Mouse (Mus musculus) forebrain, embryonic 12.5 days (tissue): Measurements from ENCODE around the gene Rnf41. TPM values are rescaled to one million over a fixed set of nuclear protein-coding genes. Genes with fewer than 3 reads are reported as not detected.

ENCODE experiments used
- ATAC-seq: fragments of 200-750 bp; cut with Nextera tagmentation; 2 replicates; pipeline ENCODE4 v1.8.0; 2017; ENCODE audit warnings: moderate TSS enrichment; ENCODE audit not compliant: low FRiP score
- H3K27ac ChIP-seq: fragments of 300-500 bp; sonication (generic); 2 replicates; pipeline ENCODE4 v1.5.1; 2016; ENCODE audit warnings: mild to moderate bottlenecking
- H3K27me3 ChIP-seq: fragments of 300-500 bp; sonication (generic); 2 replicates; pipeline ENCODE4 v1.6.1; 2016; ENCODE audit warnings: mild to moderate bottlenecking
- H3K36me3 ChIP-seq: fragments of 300-500 bp; sonication (generic); replicated peaks from 2 replicates; pipeline ENCODE4 v1.6.1; 2016; ENCODE audit warnings: mild to moderate bottlenecking
- H3K4me1 ChIP-seq: fragments of 300-500 bp; sonication (generic); 2 replicates; pipeline ENCODE4 v1.6.1; 2016
- H3K4me2 ChIP-seq: fragments of 300-500 bp; sonication (generic); 2 replicates; pipeline ENCODE4 v1.6.1; 2016; ENCODE audit warnings: mild to moderate bottlenecking, moderate library complexity
- H3K4me3 ChIP-seq: fragments of 300-500 bp; sonication (generic); replicated peaks from 2 replicates; pipeline ENCODE4 v1.5.1; 2016; ENCODE audit warnings: mild to moderate bottlenecking
- H3K9ac ChIP-seq: fragments of 300-500 bp; sonication (generic); 2 replicates; pipeline ENCODE4 v1.6.1; 2016; ENCODE audit warnings: mild to moderate bottlenecking
- H3K9me3 ChIP-seq: fragments of 300-500 bp; sonication (generic); 2 replicates; pipeline ENCODE4 v1.6.1; 2016
- WGBS: fragments of 180-500 bp; shearing (Covaris S2); methylation state at CpG from one replicate; pipeline ENCODE4 v1.1.7; 2016; 5-methylcytosine and 5-hydroxymethylcytosine counted together
- polyA plus RNA-seq: library from polyadenylated mRNA; unstranded; fragments of >200 nt; fragmentation: Nextera tagmentation; extraction: Ambion mirVana; gene quantifications from 2 replicates; pipeline ENCODE4 v1.2.1, GENCODE M21; 2016

Gene Rnf41
- polyA plus RNA-seq, 1 experiment from 2014 or later: 62.0 TPM

DNA sequence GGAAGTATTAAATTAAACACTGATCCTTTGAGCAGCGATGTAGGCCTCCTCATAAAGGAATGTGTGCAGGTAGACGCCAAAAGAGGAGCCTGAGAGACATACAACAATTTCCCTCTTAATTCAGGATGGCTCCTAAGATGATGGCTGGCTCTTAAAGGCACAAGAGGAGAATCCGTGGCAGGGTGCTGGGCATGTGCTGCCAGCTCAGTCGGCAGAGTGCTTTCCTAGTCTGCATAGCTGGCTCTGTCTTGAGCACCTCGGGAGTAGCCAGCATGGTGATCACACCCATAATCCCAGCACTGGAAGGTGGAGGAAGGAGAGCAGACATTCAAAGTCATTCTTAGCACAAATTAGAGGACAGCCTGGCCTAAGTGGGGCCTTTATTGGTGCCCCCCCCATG, 24.4 kb downstream of the Rnf41 start:
- Histone ChIP-seq H3K27me3 (no peaks in the 10 kb centered on the region), H3K27ac (no peak overlapping the region), H3K36me3 (peaks cover 81% of the 10 kb centered on the region), H3K4me3 (no peak overlapping the region), H3K9me3 (no peaks in the 10 kb centered on the region), H3K9ac (no peak overlapping the region), H3K4me1 (no peaks in the 10 kb centered on the region), H3K4me2 (no peak overlapping the region)
- no peak for ATAC-seq
- 91% methylated on average over 5 of the region's 5 CpGs for WGBS

DNA sequence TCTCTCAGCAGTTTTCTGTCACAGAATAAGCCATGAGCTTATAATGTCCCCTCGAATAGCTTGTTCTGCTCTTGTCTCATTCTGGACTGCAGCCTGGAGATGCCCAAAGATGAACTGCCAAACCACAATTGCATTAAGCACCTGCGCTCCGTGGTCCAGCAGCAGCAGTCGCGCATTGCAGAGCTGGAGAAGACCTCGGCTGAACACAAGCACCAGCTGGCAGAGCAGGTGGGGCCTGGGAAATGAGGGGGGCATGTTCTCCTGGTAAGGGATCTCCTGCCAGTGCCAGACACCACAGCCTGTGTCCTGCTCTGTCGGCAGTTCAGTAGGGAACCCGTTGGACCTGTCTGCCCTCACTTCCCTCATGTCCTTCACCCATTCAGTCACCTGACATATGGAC, 24.9 kb downstream of the Rnf41 start:
- ATAC-seq: no peak
- Histone ChIP-seq H3K4me3 (no peak overlapping the region), H3K9ac (no peak overlapping the region), H3K9me3 (no peaks in the 10 kb centered on the region), H3K4me2 (no peak overlapping the region), H3K27ac (no peak overlapping the region), H3K36me3 (peaks cover 79% of the 10 kb centered on the region), H3K27me3 (no peaks in the 10 kb centered on the region), H3K4me1 (no peaks in the 10 kb centered on the region)
- 97% methylated on average over 8 of the region's 8 CpGs for WGBS

DNA sequence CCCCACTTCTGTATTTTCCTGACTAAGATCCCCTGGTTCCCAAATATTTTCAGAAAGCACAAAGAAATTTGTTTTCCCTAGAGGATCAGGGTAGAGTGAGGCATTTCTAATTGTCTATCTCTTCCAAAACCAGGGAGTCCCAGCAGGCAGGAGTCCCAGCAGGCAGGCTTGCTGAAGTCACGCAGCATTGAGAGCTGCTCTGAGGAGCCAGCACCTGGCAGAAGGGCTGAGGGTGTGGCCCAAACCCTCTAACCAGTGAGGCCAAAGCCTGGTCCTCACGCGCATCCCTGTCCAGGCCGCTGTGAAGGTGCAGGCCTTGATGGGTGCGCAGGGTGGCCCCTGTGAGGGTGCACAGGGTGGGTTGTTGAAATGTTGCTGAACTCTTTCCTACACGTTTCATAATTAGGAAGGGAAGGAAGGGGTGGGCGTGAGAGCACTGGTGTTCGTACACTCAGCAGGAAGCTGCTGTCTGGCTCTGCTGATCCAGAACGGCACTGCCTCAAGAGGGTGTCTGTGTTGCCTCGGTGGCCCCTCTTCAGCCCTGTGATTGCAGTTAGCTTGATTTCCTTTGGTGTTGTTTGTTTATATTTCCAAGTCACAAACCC, 27.3 kb downstream of the Rnf41 start:
- H3K4me1 ChIP-seq: no peaks in the 10 kb centered on the region
- no peak overlapping the region for H3K4me2 ChIP-seq
- H3K4me3 ChIP-seq: no peak overlapping the region
- H3K9me3 ChIP-seq: no peaks in the 10 kb centered on the region
- no peak overlapping the region for H3K27ac ChIP-seq
- H3K27me3 ChIP-seq: no peaks in the 10 kb centered on the region
- H3K9ac ChIP-seq: no peak overlapping the region
- 86% methylated on average over 10 of the region's 10 CpGs for WGBS
- peaks cover 82% of the 10 kb centered on the region for H3K36me3 ChIP-seq
- ATAC-seq: no peak

DNA sequence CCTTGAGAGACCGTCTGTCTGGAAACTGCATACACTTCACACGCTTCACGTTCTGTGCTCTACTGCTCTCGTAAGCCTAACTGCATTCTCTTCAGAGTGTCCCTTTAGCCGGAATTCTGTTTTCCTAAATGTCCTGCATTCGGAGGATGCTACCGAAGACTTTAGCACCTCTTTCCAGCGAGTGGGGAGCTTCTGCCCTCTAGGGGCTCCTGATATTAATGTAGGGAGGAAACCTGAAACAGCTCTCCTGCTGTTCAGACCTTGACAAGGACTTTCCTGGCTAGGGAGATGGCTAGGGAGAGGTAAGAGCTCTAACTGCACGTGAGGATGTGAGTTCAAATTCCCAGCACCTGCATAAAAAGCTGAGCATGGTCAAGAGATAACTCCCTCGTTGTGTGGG, 28.9 kb downstream of the Rnf41 start:
- H3K4me2 ChIP-seq: no peak overlapping the region
- no peaks in the 10 kb centered on the region for H3K27me3 ChIP-seq
- H3K9ac ChIP-seq: no peak overlapping the region
- H3K4me1 ChIP-seq: no peaks in the 10 kb centered on the region
- no peak for ATAC-seq
- no peaks in the 10 kb centered on the region for H3K9me3 ChIP-seq
- H3K4me3 ChIP-seq: no peak overlapping the region
- 68% methylated on average over 10 of the region's 10 CpGs for WGBS
- H3K36me3 ChIP-seq: peaks cover 68% of the 10 kb centered on the region
- H3K27ac ChIP-seq: no peak overlapping the region

DNA sequence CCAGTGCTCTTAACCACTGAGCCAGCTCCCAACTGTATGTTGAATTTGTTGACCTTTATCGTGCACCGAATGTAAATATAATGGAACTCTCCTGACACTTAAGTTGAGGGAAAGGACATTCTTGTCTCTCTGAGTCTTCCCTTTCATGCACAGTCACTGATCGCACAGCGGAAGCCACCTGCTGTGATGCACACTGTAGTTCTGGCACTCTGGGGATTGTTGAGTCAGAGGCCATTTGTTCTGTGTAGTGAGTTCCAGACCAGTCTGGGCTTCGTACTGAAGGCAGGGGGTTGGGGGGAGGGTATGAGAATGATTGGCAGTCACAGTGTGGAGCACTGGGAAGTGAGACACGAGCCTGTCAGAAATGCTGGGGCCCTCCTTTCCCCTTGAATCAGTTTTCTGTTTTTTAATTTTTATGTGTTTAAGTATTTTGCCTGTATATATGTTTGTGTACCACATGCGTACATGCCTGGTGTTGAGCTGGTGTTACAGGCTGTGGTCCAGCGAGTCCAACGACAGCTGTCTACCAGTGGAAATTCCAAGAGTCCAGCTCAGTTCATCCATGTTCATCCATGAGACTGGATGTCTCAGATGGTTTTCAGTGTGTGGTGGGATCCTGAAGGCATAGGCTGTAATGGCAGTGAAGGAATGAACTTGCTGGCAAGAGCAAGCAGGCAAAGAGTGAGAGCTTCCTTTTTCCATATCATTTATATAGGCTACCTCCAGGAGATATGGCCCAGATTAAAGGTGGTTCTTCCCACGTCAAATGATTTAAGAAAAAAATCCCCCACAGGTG, 30.1 kb downstream of the Rnf41 start:
- 88% methylated on average over 10 of the region's 10 CpGs for WGBS
- H3K36me3 ChIP-seq: peaks cover 57% of the 10 kb centered on the region

DNA sequence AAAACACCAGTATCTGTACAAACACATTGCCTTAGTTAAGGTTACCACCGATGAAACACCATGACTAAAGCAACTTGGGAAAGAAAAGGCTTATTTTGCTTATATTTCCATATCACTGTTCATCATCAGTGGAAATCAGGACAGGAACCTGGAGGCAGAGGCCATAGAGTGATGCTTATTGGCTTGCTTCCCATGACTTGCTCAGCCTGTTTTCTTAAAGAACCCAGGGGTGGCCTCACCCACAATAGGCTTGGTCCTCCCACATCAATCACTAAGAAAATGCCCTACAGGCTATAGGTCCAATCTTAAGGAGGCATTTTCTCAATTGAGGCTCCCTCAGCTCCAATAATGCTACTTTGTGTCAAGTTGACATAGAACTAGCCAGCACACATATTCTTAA, 31.3 kb downstream of the Rnf41 start:
- Histone ChIP-seq H3K4me3 (no peak overlapping the region), H3K36me3 (peaks cover 45% of the 10 kb centered on the region), H3K4me1 (no peaks in the 10 kb centered on the region), H3K27ac (no peak overlapping the region), H3K27me3 (no peaks in the 10 kb centered on the region), H3K4me2 (no peak overlapping the region), H3K9me3 (no peaks in the 10 kb centered on the region), H3K9ac (no peak overlapping the region)
- WGBS: 96% methylated on average over 1 of the region's 1 CpGs
- ATAC-seq: no peak

More for the DNA sequence above, 30.1 kb downstream of the Rnf41 start:
- Histone ChIP-seq H3K27ac (no peak overlapping the region), H3K4me2 (no peak overlapping the region), H3K9ac (no peak overlapping the region), H3K27me3 (no peaks in the 10 kb centered on the region), H3K4me3 (no peak overlapping the region), H3K9me3 (no peaks in the 10 kb centered on the region), H3K4me1 (no peaks in the 10 kb centered on the region)
- ATAC-seq: no peak

DNA sequence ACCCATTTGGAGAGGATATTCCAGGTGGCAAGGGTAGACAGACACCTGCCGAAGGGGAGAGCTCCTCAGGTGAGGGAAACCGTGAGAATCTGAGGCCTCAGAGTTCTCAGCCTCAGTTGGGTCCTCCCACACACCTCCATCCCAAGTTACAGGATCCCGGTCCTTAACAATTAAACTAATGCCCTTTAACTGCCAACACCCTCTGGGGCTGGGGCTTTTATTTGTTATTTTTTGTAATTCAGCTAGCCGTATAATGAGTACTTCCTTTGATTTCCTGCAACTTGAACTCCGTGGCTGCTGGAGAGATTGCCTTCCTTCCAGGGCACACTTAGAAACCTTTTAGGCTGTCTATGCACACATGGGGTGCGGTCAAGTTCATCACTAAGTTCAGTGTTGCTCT, 32.9 kb downstream of the Rnf41 start:
- Histone ChIP-seq H3K4me3 (no peak overlapping the region), H3K36me3 (peaks cover 30% of the 10 kb centered on the region), H3K9me3 (no peaks in the 10 kb centered on the region), H3K9ac (no peak overlapping the region), H3K4me2 (no peak overlapping the region), H3K4me1 (no peaks in the 10 kb centered on the region), H3K27ac (no peak overlapping the region), H3K27me3 (no peaks in the 10 kb centered on the region; the same call in 1 of the 2 replicates)
- 82% methylated on average over 6 of the region's 6 CpGs for WGBS
- no peak for ATAC-seq

DNA sequence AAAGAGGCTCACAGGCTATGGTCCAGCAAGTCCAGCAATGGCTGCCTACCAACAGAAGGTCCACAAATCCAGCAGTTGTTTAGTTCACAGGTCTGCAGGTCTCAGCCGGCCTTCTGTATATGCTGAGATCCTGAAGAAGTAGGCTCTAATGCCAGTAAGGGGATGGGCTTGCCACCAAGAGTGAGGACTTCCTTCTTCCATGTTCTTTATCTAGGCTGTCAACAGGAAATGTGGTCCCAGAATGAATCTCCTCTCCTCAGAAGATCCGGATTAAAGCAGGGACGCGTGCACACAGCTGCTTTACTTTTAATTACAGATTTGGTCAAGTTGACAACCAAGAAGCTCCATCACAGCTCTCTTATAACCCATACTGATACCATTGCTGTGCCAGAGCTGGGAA, 34.0 kb downstream of the Rnf41 start:
- ATAC-seq: no peak
- Histone ChIP-seq H3K9ac (no peak overlapping the region), H3K4me3 (no peak overlapping the region), H3K4me1 (no peaks in the 10 kb centered on the region), H3K27me3 (no peaks in the 10 kb centered on the region; the same call in 1 of the 2 replicates), H3K4me2 (no peak overlapping the region), H3K27ac (no peak overlapping the region), H3K36me3 (peaks cover 20% of the 10 kb centered on the region), H3K9me3 (no peaks in the 10 kb centered on the region)
- whole genome bisulfite sequencing: 91% methylated on average over 4 of the region's 4 CpGs

DNA sequence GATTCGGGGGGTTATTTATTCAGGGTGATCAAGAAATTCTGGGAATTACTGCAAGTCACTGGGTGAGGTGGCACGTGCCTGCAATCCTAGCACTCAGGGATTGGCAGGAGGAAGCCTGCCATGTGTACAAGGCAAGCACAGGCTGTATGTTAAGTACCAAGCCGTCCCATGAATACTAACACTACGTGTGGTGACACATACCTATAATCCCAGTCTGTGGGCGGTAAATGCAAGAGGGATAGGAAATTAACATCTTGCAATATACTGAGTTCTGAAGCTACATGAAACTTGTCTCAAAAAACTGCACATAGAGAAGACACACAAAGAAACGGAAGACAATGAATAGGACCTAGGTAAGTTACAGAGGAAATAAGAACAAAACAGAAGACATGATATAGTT, 39.6 kb downstream of the Rnf41 start:
- Histone ChIP-seq H3K4me3 (no peak overlapping the region), H3K27me3 (no peaks in the 10 kb centered on the region; the same call in 1 of the 2 replicates), H3K36me3 (no peaks in the 10 kb centered on the region), H3K4me1 (no peaks in the 10 kb centered on the region), H3K4me2 (no peak overlapping the region), H3K9ac (no peak overlapping the region), H3K27ac (no peak overlapping the region), H3K9me3 (no peaks in the 10 kb centered on the region)
- ATAC-seq: no peak
- 86% methylated on average over 6 of the region's 6 CpGs for WGBS

DNA sequence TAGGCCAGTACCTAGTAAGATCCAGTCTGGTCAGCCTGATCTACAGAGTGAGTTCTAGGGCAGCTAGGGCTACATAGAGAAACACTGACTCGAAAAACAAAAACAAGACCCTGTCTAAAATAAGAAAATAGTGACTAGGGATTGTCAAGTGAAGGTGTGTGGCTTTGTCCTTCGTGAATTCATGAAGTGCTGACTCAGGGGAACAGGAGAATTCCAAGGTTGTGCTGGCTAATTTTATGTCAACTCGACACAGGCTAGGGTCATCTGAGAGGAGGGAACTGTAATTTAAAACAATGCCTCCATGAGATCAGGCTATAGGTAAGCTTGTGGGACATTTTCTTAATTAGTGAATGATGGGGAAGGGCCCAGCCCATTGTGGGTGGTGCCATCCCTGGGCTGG, 43.0 kb downstream of the Rnf41 start:
- H3K27ac ChIP-seq: no peak overlapping the region
- H3K36me3 ChIP-seq: no peaks in the 10 kb centered on the region
- H3K4me1 ChIP-seq: no peaks in the 10 kb centered on the region
- no peak overlapping the region for H3K4me3 ChIP-seq
- no peak overlapping the region for H3K9ac ChIP-seq
- 72% methylated on average over 3 of the region's 3 CpGs for WGBS
- ATAC-seq: no peak
- no peaks in the 10 kb centered on the region; the same call in 1 of the 2 replicates for H3K27me3 ChIP-seq
- no peaks in the 10 kb centered on the region for H3K9me3 ChIP-seq
- no peak overlapping the region for H3K4me2 ChIP-seq

DNA sequence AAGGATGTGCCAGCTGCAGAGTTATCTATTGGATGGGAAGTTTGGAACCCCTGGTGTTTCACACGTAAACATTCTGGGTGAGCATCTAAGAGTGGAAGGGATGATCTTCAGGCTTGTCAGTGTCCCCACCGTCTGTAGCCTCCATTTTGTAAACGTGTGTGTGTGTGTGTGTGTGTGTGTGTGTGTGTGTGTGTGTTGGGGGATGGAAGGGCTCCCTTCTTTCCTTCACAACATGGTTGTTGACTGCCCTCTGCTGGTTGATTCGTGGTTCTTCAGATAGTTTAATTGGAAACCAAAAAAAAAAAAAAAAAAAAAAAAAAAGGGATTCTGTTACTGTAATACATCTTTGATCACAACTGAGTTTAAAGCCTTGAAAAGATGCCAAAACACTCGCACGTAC, 43.8 kb downstream of the Rnf41 start:
- no peak overlapping the region for H3K9ac ChIP-seq
- no peaks in the 10 kb centered on the region; the same call in 1 of the 2 replicates for H3K27me3 ChIP-seq
- H3K4me2 ChIP-seq: peak overlapping the region; percentile 41
- no peaks in the 10 kb centered on the region for H3K9me3 ChIP-seq
- no peak overlapping the region for H3K4me3 ChIP-seq
- peaks cover 2% of the 10 kb centered on the region for H3K4me1 ChIP-seq
- ATAC-seq: peak; percentile 34; the same call in 1 of the 2 replicates
- 4% methylated on average over 6 of the region's 6 CpGs for WGBS
- no peaks in the 10 kb centered on the region for H3K36me3 ChIP-seq
- H3K27ac ChIP-seq: no peak overlapping the region

DNA sequence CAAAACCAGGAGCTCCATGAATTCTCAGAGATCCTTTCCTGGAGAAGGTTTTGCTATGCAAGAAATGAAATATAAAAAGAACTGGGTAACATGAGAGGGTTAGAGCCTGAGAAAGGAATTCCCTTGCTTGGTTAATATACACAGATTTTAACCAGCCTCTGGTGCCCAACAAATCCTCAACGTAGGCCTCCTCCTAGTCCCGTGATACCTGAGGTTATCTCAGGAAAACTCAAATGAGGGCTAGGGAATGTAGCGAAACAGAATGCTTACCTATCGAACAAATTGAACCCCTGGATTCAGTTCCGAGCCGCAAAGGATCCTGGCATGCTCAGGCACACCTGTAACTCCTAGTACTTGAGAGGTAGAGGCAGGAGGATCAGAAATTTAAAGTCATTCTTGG, 46.2 kb downstream of the Rnf41 start:
- Histone ChIP-seq H3K36me3 (peaks cover 15% of the 10 kb centered on the region), H3K27me3 (no peaks in the 10 kb centered on the region; the same call in 1 of the 2 replicates), H3K9me3 (no peaks in the 10 kb centered on the region), H3K27ac (no peak overlapping the region), H3K4me1 (peaks cover 12% of the 10 kb centered on the region), H3K9ac (no peak overlapping the region), H3K4me3 (no peak overlapping the region), H3K4me2 (no peak overlapping the region)
- no peak for ATAC-seq
- 92% methylated on average over 6 of the region's 6 CpGs for WGBS

DNA sequence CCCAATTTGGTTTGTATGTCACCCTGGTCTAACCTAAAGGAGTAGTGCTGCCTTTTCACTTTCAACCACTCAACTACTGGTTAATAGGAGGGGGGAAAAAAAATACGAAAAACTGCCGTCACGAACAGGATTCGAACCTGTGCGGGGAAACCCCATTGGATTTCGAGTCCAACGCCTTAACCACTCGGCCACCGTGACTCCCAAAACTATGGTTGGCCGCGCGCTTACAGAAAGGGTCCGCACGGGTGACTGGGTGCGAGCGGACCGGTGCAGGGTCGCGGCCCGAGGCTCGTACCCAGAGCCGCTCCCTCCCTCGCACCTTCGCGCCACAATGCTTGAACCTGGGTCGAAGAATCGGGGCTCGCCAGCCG, 46.9 kb downstream of the Rnf41 start:
- WGBS: under 1% methylated on average over 29 of the region's 29 CpGs
- peaks cover 12% of the 10 kb centered on the region for H3K4me1 ChIP-seq
- H3K36me3 ChIP-seq: peaks cover 21% of the 10 kb centered on the region
- H3K4me2 ChIP-seq: peak overlapping the region; percentile 86
- peak; percentile 65 for ATAC-seq
- H3K27ac ChIP-seq: peak overlapping the region; percentile 98
- H3K4me3 ChIP-seq: peak overlapping the region; percentile 94
- H3K27me3 ChIP-seq: no peaks in the 10 kb centered on the region; the same call in 1 of the 2 replicates
- no peaks in the 10 kb centered on the region for H3K9me3 ChIP-seq
- H3K9ac ChIP-seq: peak overlapping the region; percentile 100
